Mouse (Mus musculus): ENCODE data around the gene Map2. TPM values are rescaled to one million over a fixed set of nuclear protein-coding genes. Genes with fewer than 3 reads are reported as not detected.

Gene Map2
- polyA plus RNA-seq, 1 experiment = 3.5 TPM

- H3K27ac ChIP-seq (ENCODE audit: control insufficient read depth, insufficient read depth, low read depth, low read length, poor library complexity) = no peak overlapping the region
- H3K4me1 ChIP-seq (ENCODE audit: control insufficient read depth, insufficient read depth, low read length) = no peaks in the 10 kb centered on the region
- H3K4me3 ChIP-seq (replicated peaks; ENCODE audit: control insufficient read depth, low read depth, low read length) = no peak overlapping the region
- TF ChIP-seq POLR2A (IDR thresholded peaks at IDR 0.05; ENCODE audit: borderline replicate concordance, control insufficient read depth, low read depth, low read length) (no peak), CTCF (IDR thresholded peaks at IDR 0.05; ENCODE audit: control insufficient read depth, insufficient read depth, low read length) (no peak)
- WGBS = 77% methylated on average over 2 of the region's 2 CpGs
These were observed 267.8 kb downstream of the Map2 start for GRCm38 (mm10) chr1:66442922-66443321.

- Histone ChIP-seq H3K4me1 (ENCODE audit: control insufficient read depth, insufficient read depth, low read length) (no peaks in the 10 kb centered on the region), H3K27ac (ENCODE audit: control insufficient read depth, insufficient read depth, low read depth, low read length, poor library complexity) (no peak overlapping the region), H3K4me3 (replicated peaks; ENCODE audit: control insufficient read depth, low read depth, low read length) (no peak overlapping the region)
- TF ChIP-seq CTCF (IDR thresholded peaks at IDR 0.05; ENCODE audit: control insufficient read depth, insufficient read depth, low read length) (no peak), POLR2A (IDR thresholded peaks at IDR 0.05; ENCODE audit: borderline replicate concordance, control insufficient read depth, low read depth, low read length) (no peak)
- WGBS = 58% methylated on average over 2 of the region's 2 CpGs
These were observed 274.4 kb downstream of the Map2 start for GRCm38 (mm10) chr1:66449471-66449870.

GRCm38 (mm10) chr1:66456580-66456979, 281.5 kb downstream of the Map2 start:
- H3K27ac ChIP-seq (ENCODE audit: control insufficient read depth, insufficient read depth, low read depth, low read length, poor library complexity) = no peak overlapping the region
- no peaks in the 10 kb centered on the region for H3K4me1 ChIP-seq (ENCODE audit: control insufficient read depth, insufficient read depth, low read length)
- TF ChIP-seq POLR2A (IDR thresholded peaks at IDR 0.05; ENCODE audit: borderline replicate concordance, control insufficient read depth, low read depth, low read length) = no peak
- no peak for TF ChIP-seq CTCF (IDR thresholded peaks at IDR 0.05; ENCODE audit: control insufficient read depth, insufficient read depth, low read length)
- H3K4me3 ChIP-seq (replicated peaks; ENCODE audit: control insufficient read depth, low read depth, low read length) = no peak overlapping the region
- 29% methylated on average over 2 of the region's 2 CpGs for WGBS

GRCm38 (mm10) chr1:66457747-66458146, 282.7 kb downstream of the Map2 start:
- H3K27ac ChIP-seq (ENCODE audit: control insufficient read depth, insufficient read depth, low read depth, low read length, poor library complexity) = no peak overlapping the region
- 72% methylated on average over 3 of the region's 3 CpGs for WGBS
- H3K4me3 ChIP-seq (replicated peaks; ENCODE audit: control insufficient read depth, low read depth, low read length) = no peak overlapping the region
- TF ChIP-seq POLR2A (IDR thresholded peaks at IDR 0.05; ENCODE audit: borderline replicate concordance, control insufficient read depth, low read depth, low read length) = no peak
- TF ChIP-seq CTCF (IDR thresholded peaks at IDR 0.05; ENCODE audit: control insufficient read depth, insufficient read depth, low read length) = no peak
- H3K4me1 ChIP-seq (ENCODE audit: control insufficient read depth, insufficient read depth, low read length) = no peaks in the 10 kb centered on the region

GRCm38 (mm10) chr1:66459394-66459793, 284.3 kb downstream of the Map2 start:
- TF ChIP-seq CTCF (IDR thresholded peaks at IDR 0.05; ENCODE audit: control insufficient read depth, insufficient read depth, low read length) = no peak
- TF ChIP-seq POLR2A (IDR thresholded peaks at IDR 0.05; ENCODE audit: borderline replicate concordance, control insufficient read depth, low read depth, low read length) = no peak
- Histone ChIP-seq H3K27ac (ENCODE audit: control insufficient read depth, insufficient read depth, low read depth, low read length, poor library complexity) (no peak overlapping the region), H3K4me3 (replicated peaks; ENCODE audit: control insufficient read depth, low read depth, low read length) (no peak overlapping the region), H3K4me1 (ENCODE audit: control insufficient read depth, insufficient read depth, low read length) (no peaks in the 10 kb centered on the region)
- WGBS = 69% methylated on average over 3 of the region's 3 CpGs

- no peak for TF ChIP-seq CTCF (IDR thresholded peaks at IDR 0.05; ENCODE audit: control insufficient read depth, insufficient read depth, low read length)
- TF ChIP-seq POLR2A (IDR thresholded peaks at IDR 0.05; ENCODE audit: borderline replicate concordance, control insufficient read depth, low read depth, low read length) = no peak
- 80% methylated on average over 4 of the region's 4 CpGs for WGBS
These were observed 285.8 kb downstream of the Map2 start for GRCm38 (mm10) chr1:66460850-66461249.

GRCm38 (mm10) chr1:66467821-66468703, 293.0 kb downstream of the Map2 start, which contains the start of gene Unc80:
TSS of gene Unc80 (plus strand) at chr1:66468367.
- H3K27ac ChIP-seq (ENCODE audit: control insufficient read depth, insufficient read depth, low read depth, low read length, poor library complexity) = no peak within 1 kb of the TSS; the same call in 1 of the 2 replicates
- no peak within 1 kb of the TSS for H3K4me3 ChIP-seq (replicated peaks; ENCODE audit: control insufficient read depth, low read depth, low read length)
- no peak for TF ChIP-seq POLR2A (IDR thresholded peaks at IDR 0.05; ENCODE audit: borderline replicate concordance, control insufficient read depth, low read depth, low read length)
- H3K4me1 ChIP-seq (ENCODE audit: control insufficient read depth, insufficient read depth, low read length) = no peaks in the 10 kb centered on the region
- 3% methylated on average over 77 of the region's 83 CpGs for WGBS

More at GRCm38 (mm10) chr1:66460850-66461249, 285.8 kb downstream of the Map2 start:
- Histone ChIP-seq H3K27ac (ENCODE audit: control insufficient read depth, insufficient read depth, low read depth, low read length, poor library complexity) (no peak overlapping the region), H3K4me3 (replicated peaks; ENCODE audit: control insufficient read depth, low read depth, low read length) (no peak overlapping the region), H3K4me1 (ENCODE audit: control insufficient read depth, insufficient read depth, low read length) (no peaks in the 10 kb centered on the region)

GRCm38 (mm10) chr1:66468704-66469020, 293.6 kb downstream of the Map2 start:
- WGBS = 37% methylated on average over 3 of the region's 3 CpGs
- TF ChIP-seq POLR2A (IDR thresholded peaks at IDR 0.05; ENCODE audit: borderline replicate concordance, control insufficient read depth, low read depth, low read length) = no peak

More at GRCm38 (mm10) chr1:66468704-66469020, 293.6 kb downstream of the Map2 start:
- no peak overlapping the region for H3K27ac ChIP-seq (ENCODE audit: control insufficient read depth, insufficient read depth, low read depth, low read length, poor library complexity)
- H3K4me1 ChIP-seq (ENCODE audit: control insufficient read depth, insufficient read depth, low read length) = no peaks in the 10 kb centered on the region
- no peak overlapping the region for H3K4me3 ChIP-seq (replicated peaks; ENCODE audit: control insufficient read depth, low read depth, low read length)
